Mouse (Mus musculus): ENCODE measurements around the gene Gimap5. TPM values are rescaled to one million over a fixed set of nuclear protein-coding genes. Genes with fewer than 3 reads are reported as not detected.

Gene Gimap5
- polyA plus RNA-seq, 1 experiment, result 28.6 TPM

DNA sequence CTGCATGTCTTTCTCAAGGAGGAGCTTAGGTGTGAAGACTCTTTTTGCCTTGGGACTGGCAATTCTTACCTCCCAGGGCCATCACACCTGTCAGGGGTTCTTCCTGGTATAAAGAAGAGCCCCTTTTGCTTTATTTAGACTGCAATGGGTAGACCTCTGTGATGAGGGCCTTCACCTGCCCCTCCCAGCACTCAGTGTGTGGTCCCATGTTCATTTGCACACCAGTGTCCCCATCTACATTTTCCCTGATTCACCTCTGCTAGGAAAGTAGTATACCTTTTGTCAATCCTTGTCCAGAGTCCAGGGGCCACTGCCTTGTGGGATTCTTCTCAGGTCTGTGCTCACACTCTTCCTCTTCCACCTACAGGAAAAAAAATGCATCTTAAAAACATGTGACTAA, 41.9 kb upstream of the Gimap5 start:
- Histone ChIP-seq H3K4me3 (replicated peaks; ENCODE audit: extremely low read depth, low read depth, low read length) (no peak overlapping the region), H3K4me1 (ENCODE audit: control insufficient read depth, insufficient read depth, low read length) (peaks cover 21% of the 10 kb centered on the region)
- TF ChIP-seq POLR2A (IDR thresholded peaks at IDR 0.05; ENCODE audit: borderline replicate concordance, extremely low read depth, low read depth, low read length) (no peak), CTCF (IDR thresholded peaks at IDR 0.05; ENCODE audit: insufficient read depth, low read length) (no peak)
- DNase-seq, result no peak

DNA sequence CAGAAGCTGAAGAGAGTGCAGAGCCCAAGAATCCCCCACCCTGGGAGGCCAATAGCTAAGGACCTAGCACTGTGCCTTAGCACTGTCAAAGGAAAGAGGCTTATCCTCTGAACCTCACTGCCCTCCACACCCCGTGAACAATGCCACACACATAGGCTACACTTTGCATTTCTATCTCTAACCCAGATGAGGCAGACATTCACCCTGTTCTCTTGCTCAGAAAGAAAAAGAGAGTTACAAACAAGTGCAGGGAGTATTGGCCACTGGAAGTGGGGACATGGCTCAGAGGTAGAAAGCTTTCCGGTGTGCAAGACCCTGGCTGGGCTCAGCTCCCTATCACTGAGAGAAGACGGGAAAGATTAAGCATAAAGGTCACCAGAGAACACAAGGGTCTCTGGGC, 39.9 kb upstream of the Gimap5 start:
- 38% methylated on average over 3 of the region's 3 CpGs for WGBS
- TF ChIP-seq POLR2A (IDR thresholded peaks at IDR 0.05; ENCODE audit: borderline replicate concordance, extremely low read depth, low read depth, low read length) (no peak), CTCF (IDR thresholded peaks at IDR 0.05; ENCODE audit: insufficient read depth, low read length) (no peak)
- peak overlapping the region; percentile 50 for H3K4me3 ChIP-seq (replicated peaks; ENCODE audit: extremely low read depth, low read depth, low read length)
- peaks cover 12% of the 10 kb centered on the region for H3K4me1 ChIP-seq (ENCODE audit: control insufficient read depth, insufficient read depth, low read length)
- no peak for DNase-seq

DNA sequence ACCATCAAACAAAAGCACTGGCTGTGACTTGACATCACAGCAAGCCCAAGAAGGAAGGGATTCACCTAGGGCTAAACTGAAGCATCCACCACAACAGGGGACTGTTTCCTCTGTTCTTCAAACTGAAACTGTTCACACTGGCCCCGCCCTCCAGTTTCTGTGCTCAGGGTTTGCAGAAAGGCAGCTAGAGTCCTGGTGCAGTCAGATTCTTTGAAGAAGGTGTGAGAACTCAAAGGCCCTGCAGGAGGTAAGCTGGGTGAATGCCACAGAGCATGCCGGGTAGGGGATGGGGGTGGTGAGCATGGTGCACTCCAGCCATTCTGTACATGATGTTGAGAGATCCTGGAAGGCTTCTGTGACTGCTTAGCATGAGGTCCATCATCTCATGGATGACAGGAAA, 27.5 kb upstream of the Gimap5 start, which contains the start of the genes Gm28053 and Gimap7:
Gene Gm28053, plus strand, starts transcription at position 153 of the 400 bp plus-strand sequence.
Gene Gimap7, plus strand, starts transcription at position 167 of the 400 bp plus-strand sequence.
- Histone ChIP-seq H3K4me3 (replicated peaks; ENCODE audit: extremely low read depth, low read depth, low read length) (no peak within 1 kb of the TSS), H3K4me1 (ENCODE audit: control insufficient read depth, insufficient read depth, low read length) (no peaks in the 10 kb centered on the region)
- TF ChIP-seq POLR2A (IDR thresholded peaks at IDR 0.05; ENCODE audit: borderline replicate concordance, extremely low read depth, low read depth, low read length) (no peak), CTCF (IDR thresholded peaks at IDR 0.05; ENCODE audit: insufficient read depth, low read length) (no peak)
- no peak for DNase-seq
- 59% methylated on average over 2 of the region's 2 CpGs for WGBS

DNA sequence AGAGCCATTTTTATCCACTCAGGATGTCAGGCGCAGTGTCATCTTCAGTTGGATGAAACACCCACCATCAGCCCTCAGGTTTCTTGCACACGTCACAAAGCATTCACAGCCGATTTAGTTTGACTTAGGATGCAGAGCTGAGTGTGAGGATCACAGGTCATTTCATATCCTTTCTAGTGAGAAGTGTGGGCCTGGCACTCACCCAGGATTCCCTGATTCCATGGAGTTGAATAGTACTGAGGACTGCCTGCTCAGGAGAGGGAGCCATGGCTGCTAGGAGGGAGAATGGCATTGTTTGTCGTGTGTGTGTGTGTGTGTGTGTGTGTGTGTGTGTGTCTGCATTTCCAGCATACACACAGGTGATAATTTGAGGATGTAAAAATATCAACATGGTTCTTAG, 25.7 kb upstream of the Gimap5 start:
- 74% methylated on average over 4 of the region's 4 CpGs for WGBS
- H3K4me3 ChIP-seq (replicated peaks; ENCODE audit: extremely low read depth, low read depth, low read length), result no peak overlapping the region

DNA sequence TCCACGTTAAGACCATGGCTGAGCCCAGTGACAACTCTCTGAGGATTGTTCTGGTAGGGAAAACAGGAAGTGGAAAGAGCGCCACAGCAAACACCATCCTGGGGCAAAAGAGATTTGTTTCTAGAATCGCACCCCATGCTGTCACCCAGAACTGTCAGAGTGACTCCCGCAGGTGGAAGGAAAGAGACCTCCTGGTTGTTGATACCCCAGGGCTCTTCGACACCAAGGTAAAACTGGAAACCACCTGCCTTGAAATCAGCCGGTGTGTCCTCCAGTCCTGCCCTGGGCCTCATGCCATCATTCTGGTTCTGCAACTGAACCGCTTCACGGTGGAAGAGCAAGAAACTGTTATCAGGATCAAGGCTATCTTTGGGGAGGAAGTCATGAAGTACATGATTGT, 22.5 kb upstream of the Gimap5 start:
- WGBS, result 62% methylated on average over 8 of the region's 8 CpGs

More for the DNA sequence above, 25.7 kb upstream of the Gimap5 start:
- no peak for DNase-seq
- no peaks in the 10 kb centered on the region; the same call in 1 of the 2 replicates for H3K4me1 ChIP-seq (ENCODE audit: control insufficient read depth, insufficient read depth, low read length)
- TF ChIP-seq CTCF (IDR thresholded peaks at IDR 0.05; ENCODE audit: insufficient read depth, low read length), result no peak
- no peak for TF ChIP-seq POLR2A (IDR thresholded peaks at IDR 0.05; ENCODE audit: borderline replicate concordance, extremely low read depth, low read depth, low read length)

DNA sequence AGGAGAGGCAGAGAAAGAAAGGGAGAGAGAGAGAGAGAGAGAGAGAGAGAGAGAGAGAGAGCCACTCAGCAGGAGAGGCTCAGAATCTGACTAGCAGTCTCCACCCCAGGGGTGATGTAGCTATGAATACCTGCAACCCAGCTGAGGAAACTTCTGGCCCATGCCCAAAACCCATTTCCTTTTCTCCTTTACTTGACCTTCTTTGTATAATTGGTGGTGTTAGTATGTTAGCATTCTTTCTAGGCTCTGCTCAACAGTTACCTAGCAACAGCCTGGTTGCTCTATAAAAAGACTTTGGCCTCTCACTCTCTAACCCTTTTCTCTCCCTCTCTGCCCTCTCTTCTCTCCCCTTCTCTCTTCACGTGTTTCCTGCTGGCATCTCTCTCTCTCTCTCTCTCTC, 20.5 kb upstream of the Gimap5 start:
- no peak for DNase-seq
- 0% methylated on average over 1 of the region's 1 CpGs for WGBS
- no peaks in the 10 kb centered on the region; the same call in 1 of the 2 replicates for H3K4me1 ChIP-seq (ENCODE audit: control insufficient read depth, insufficient read depth, low read length)
- H3K4me3 ChIP-seq (replicated peaks; ENCODE audit: extremely low read depth, low read depth, low read length), result no peak overlapping the region
- TF ChIP-seq CTCF (IDR thresholded peaks at IDR 0.05; ENCODE audit: insufficient read depth, low read length) (no peak), POLR2A (IDR thresholded peaks at IDR 0.05; ENCODE audit: borderline replicate concordance, extremely low read depth, low read depth, low read length) (no peak)

More for the DNA sequence above, 22.5 kb upstream of the Gimap5 start:
- TF ChIP-seq POLR2A (IDR thresholded peaks at IDR 0.05; ENCODE audit: borderline replicate concordance, extremely low read depth, low read depth, low read length) (no peak), CTCF (IDR thresholded peaks at IDR 0.05; ENCODE audit: insufficient read depth, low read length) (no peak)
- H3K4me1 ChIP-seq (ENCODE audit: control insufficient read depth, insufficient read depth, low read length), result no peaks in the 10 kb centered on the region; the same call in 1 of the 2 replicates
- DNase-seq, result no peak
- H3K4me3 ChIP-seq (replicated peaks; ENCODE audit: extremely low read depth, low read depth, low read length), result no peak overlapping the region

DNA sequence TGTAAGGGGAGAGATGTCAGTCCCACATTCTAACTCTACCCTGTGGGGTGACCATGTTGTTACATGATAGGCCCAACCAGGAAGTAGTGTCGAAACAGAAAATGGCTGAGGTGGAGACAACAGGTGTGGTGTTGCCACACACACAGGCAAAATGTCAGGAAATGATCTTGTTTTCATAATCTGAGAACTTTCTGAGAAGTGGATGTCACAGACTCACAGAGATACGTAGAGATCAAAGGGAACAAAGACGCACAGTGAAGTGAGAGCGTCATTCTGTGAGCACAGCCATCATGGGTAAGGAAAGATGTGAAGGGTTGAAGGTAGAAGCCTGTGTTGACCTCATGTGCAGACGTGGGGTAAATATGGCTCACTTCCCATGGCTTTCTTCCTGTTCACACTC, 18.2 kb upstream of the Gimap5 start:
- no peaks in the 10 kb centered on the region; the same call in 1 of the 2 replicates for H3K4me1 ChIP-seq (ENCODE audit: control insufficient read depth, insufficient read depth, low read length)
- TF ChIP-seq POLR2A (IDR thresholded peaks at IDR 0.05; ENCODE audit: borderline replicate concordance, extremely low read depth, low read depth, low read length), result no peak
- TF ChIP-seq CTCF (IDR thresholded peaks at IDR 0.05; ENCODE audit: insufficient read depth, low read length), result no peak
- DNase-seq, result no peak
- no peak overlapping the region for H3K4me3 ChIP-seq (replicated peaks; ENCODE audit: extremely low read depth, low read depth, low read length)
- WGBS, result 81% methylated on average over 5 of the region's 5 CpGs

DNA sequence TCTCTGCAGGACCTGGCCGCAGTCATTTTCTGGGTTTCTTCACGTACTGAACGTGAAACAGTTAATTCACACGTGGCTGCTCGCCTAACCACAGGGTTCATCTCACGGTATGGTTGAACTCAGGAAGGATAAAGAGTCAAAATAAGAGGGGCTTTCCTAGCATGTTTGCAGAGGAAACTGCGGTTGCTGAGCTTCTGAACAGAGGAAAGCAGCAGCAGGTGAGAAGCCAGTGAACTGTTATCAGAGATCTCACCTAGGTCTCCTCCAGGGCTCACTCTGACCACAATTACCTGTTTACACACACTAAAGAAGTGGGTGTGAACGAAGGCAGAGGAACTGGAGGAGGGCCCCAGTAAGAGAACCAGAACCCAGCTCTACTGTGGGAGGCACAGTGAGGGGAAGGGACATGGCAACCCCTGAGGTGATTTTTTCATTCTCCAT, 13.1 kb upstream of the Gimap5 start:
- Histone ChIP-seq H3K4me3 (replicated peaks; ENCODE audit: extremely low read depth, low read depth, low read length) (no peak overlapping the region), H3K4me1 (ENCODE audit: control insufficient read depth, insufficient read depth, low read length) (no peaks in the 10 kb centered on the region)
- 42% methylated on average over 8 of the region's 8 CpGs for WGBS
- TF ChIP-seq CTCF (IDR thresholded peaks at IDR 0.05; ENCODE audit: insufficient read depth, low read length) (no peak), POLR2A (IDR thresholded peaks at IDR 0.05; ENCODE audit: borderline replicate concordance, extremely low read depth, low read depth, low read length) (no peak)
- no peak for DNase-seq

DNA sequence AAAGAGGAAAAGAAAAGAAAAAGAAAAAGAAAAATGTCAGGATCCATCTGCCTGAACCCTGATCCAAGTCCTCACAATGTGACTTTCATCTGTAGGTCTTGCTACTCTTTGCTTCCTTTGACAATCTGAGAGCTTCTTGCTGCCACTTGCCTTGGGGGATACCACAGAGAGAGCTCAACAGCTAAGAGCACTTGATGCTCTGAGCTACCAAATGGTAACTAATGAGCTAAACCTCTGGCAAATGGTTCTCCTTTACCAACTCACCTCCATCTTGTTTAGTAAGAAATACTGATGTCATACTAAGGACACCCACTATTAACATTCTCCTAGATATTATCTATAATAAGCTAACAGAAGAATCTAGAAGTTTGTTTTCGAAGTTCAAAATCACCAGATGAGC, 12.3 kb upstream of the Gimap5 start:
- TF ChIP-seq POLR2A (IDR thresholded peaks at IDR 0.05; ENCODE audit: borderline replicate concordance, extremely low read depth, low read depth, low read length) (no peak), CTCF (IDR thresholded peaks at IDR 0.05; ENCODE audit: insufficient read depth, low read length) (no peak)
- Histone ChIP-seq H3K4me1 (ENCODE audit: control insufficient read depth, insufficient read depth, low read length) (no peaks in the 10 kb centered on the region), H3K4me3 (replicated peaks; ENCODE audit: extremely low read depth, low read depth, low read length) (no peak overlapping the region)
- WGBS, result 87% methylated on average over 1 of the region's 1 CpGs
- no peak for DNase-seq

DNA sequence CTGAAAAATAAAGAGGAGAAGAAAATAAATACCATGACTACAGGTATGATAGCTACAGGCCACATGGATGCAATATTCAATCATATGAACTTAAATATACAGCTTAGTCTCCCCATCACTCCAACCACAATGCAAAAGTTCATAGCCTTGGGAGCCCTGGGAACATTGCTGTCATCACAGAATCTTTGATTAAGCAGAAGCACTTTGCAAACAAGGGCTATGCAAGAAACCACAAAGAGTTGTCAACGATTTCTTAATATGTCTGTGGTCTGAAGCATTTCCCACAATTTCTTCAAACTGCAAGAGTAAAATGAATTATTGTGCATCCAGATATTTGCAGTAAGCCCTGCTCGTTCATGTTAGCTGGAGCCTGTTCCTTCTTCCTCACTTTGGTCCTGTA, 8.9 kb upstream of the Gimap5 start:
- DNase-seq, result no peak
- Histone ChIP-seq H3K4me3 (replicated peaks; ENCODE audit: extremely low read depth, low read depth, low read length) (no peak overlapping the region), H3K4me1 (ENCODE audit: control insufficient read depth, insufficient read depth, low read length) (no peaks in the 10 kb centered on the region)
- TF ChIP-seq CTCF (IDR thresholded peaks at IDR 0.05; ENCODE audit: insufficient read depth, low read length), result no peak
- no peak for TF ChIP-seq POLR2A (IDR thresholded peaks at IDR 0.05; ENCODE audit: borderline replicate concordance, extremely low read depth, low read depth, low read length)
- 65% methylated on average over 2 of the region's 2 CpGs for WGBS

All from lung, adult 2 months (tissue).